Mouse (Mus musculus) embryonic fibroblast, embryonic 13.5 days (primary cell): ENCODE results near the gene Mfap5.

Source experiments
- CTCF ChIP-seq: IDR thresholded peaks from 2 replicates; pipeline ENCODE4 v1.5.1; 2011; ENCODE audit warnings: mild to moderate bottlenecking, control low read depth, low read length, moderate library complexity, borderline replicate concordance; ENCODE audit not compliant: insufficient read depth
- POLR2A ChIP-seq: IDR thresholded peaks from 2 replicates; pipeline ENCODE4 v1.6.1; 2011; ENCODE audit warnings: low read depth, mild to moderate bottlenecking, control low read depth, low read length, moderate library complexity

DNA sequence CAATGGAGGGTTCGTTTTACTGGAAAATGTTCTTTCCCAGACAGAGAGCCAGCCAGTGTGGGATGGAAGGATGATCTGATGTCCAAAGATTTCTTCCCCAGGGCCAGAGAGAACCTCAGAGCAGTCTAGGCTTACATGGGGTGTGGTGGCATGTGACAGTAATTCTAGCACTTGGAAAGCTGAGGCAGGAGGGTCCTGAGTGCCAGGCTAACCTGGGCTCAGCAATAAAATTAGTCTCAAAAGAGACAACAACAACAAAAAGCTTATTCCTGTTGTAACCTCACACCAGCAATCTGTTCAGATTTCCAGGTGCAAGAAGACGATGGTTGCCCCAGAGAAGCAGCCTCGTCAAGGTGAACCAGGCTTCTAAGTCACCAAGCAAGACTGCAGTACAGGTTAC, at the start of gene Mfap5:
- no peak for TF ChIP-seq POLR2A
- no peak for TF ChIP-seq CTCF
